Mouse (Mus musculus) bone marrow macrophage, adult 2 months (primary cell): Measurements from ENCODE around the gene Sirt2.

Experiments used
- CTCF ChIP-seq: IDR thresholded peaks from 2 replicates; pipeline ENCODE4 v1.5.1; 2012; ENCODE audit warnings: low read depth, mild to moderate bottlenecking, low read length, moderate library complexity
- POLR2A ChIP-seq: IDR thresholded peaks from 2 replicates; pipeline ENCODE4 v1.6.1; 2012; ENCODE audit warnings: mild to moderate bottlenecking, low read depth, low read length, borderline replicate concordance

DNA sequence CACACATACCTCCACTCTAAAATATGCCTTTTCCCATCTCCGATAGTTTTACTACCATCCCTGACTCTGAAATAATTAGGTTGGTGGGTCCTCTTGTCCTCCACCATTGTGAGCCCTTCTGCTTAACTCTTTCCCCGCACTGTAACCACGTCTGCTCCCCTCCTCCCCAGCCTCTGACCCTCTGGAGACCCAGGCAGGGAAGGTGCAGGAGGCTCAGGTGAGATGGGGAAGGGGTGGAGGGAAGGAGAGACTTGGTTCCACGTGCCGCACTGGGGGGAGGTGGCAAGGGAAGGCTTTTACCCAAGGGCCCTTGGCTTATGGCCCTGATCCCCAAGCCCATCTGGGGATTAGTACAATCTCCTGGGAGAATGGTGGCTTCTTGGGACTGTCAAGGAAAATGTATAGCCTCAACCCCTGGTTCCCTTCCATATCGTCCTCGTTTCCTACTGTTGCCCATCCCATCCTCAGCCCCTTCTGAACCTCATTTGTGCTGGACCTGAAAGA lies 979 bp downstream of the Sirt2 start, which contains the start of gene Nfkbib:
- no peak for TF ChIP-seq CTCF
- no peak for TF ChIP-seq POLR2A
